ENCODE assay signal across 11 mouse cellular contexts in the genomic region with DNA sequence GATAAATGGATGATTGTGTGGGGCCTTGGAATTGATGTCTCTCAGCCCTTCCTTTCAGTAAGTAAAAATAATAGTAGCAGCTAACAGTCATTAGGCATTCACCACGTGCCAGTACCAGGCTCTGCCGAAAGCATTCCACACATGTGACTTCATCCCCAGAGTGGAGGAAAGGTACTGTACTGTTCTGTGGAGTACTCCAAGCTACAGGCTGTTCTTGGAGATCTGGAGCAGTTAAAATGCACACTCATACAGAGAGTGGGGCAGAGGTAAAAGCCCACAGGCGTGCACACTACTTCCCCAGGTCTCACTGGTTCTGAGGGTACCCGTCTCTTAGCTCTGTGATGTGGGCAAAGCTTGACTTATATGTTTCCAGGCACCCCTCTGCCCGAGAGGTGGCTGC. TPM values are rescaled to one million over a fixed set of nuclear protein-coding genes. Genes with fewer than 3 reads are reported as not detected.
DNase-seq lines count a peak whose midpoint lies in the region; ATAC-seq and TF ChIP-seq lines count a peak whose summit lies in the region.
"Had no signal": no experiment of that assay in that cellular context is flagged by ENCODE, and none has a peak within 500 bp of the region (broad histone marks: within the 10 kb centered on the region; RNA-seq: fewer than 3 reads in every experiment).

No protein-coding gene starts in this region.

- peaks cover 9 to 57% of the 10 kb centered on the region in 2 experiments for H3K36me3 ChIP-seq in CH12.LX (replicated peaks in 1 of 2; ENCODE audit: control insufficient read depth in 1 of 2, insufficient read depth in 1 of 2, low read length in 1 of 2)
- no peaks in the 10 kb centered on the region for H3K36me3 ChIP-seq in heart, postnatal 0 days (replicated peaks; ENCODE audit: control insufficient read depth, insufficient read depth, low read length)

- intact Hi-C loops in heart, postnatal 25 days (cut with DNase I), result no loop called here

- dilution Hi-C loops in CH12.LX (cut with MboI; ENCODE audit: extremely low pct_ligation_motif_present, extremely low pct_unique_long_range_greater_than_20kb, low sequenced_read_pairs), result no loop called here

- peak; percentile 58 for TF ChIP-seq EP300 in CH12.LX (IDR thresholded peaks at IDR 0.05; ENCODE audit: low read length)
- no peak for TF ChIP-seq EP300 in heart, postnatal 0 days (IDR thresholded peaks at IDR 0.05; ENCODE audit: low read depth)

- 49% methylated on average over 5 of the region's 5 CpGs for WGBS in heart, postnatal 0 days

- peak overlapping the region; percentile 42 for H3K4me2 ChIP-seq in CH12.LX (ENCODE audit: insufficient read depth, low read depth, poor library complexity, severe bottlenecking)
- H3K4me2 ChIP-seq in heart, postnatal 0 days (ENCODE audit: low read depth, low read length), result no peak overlapping the region

- ATAC-seq in heart, postnatal 0 days (ENCODE audit: insufficient read depth, low read depth), result no peak
- ATAC-seq: midbrain, embryonic 16.5 days had no signal

- H3K27ac ChIP-seq in CH12.LX (ENCODE audit: insufficient read depth, low read depth), result peak overlapping the region; percentile 98
- peak overlapping the region; percentile 51 for H3K27ac ChIP-seq in heart, postnatal 0 days (ENCODE audit: low read depth)

- no peak for TF ChIP-seq CTCF in CH12.LX (conservative IDR thresholded peaks at IDR 0.05 in 1 of 2, IDR thresholded peaks at IDR 0.05 in 1 of 2; ENCODE audit: low read depth in 2 of 2, low read length in 2 of 2)
- no peak for TF ChIP-seq CTCF in heart, postnatal 0 days (IDR thresholded peaks at IDR 0.05; ENCODE audit: low read depth)

- H3K4me3 ChIP-seq in CH12.LX (replicated peaks in 1 of 3; ENCODE audit: low read depth in 2 of 3, low read length in 2 of 3, poor library complexity in 1 of 3), result no peak overlapping the region
- no peak overlapping the region for H3K4me3 ChIP-seq in heart, postnatal 0 days (ENCODE audit: low read depth, low read length)

- no peak for TF ChIP-seq POLR2A in CH12.LX (IDR thresholded peaks at IDR 0.05; ENCODE audit: low read depth, low read length)

- H3K27me3 ChIP-seq in CH12.LX (replicated peaks), result no peaks in the 10 kb centered on the region
- H3K27me3 ChIP-seq in heart, postnatal 0 days (ENCODE audit: control insufficient read depth, insufficient read depth, low read length), result no peaks in the 10 kb centered on the region

- H3K4me1 ChIP-seq in CH12.LX (ENCODE audit: control insufficient read depth in 1 of 2, insufficient read depth in 2 of 2), result peaks cover 72 to 95% of the 10 kb centered on the region in 2 experiments
- peaks cover 64% of the 10 kb centered on the region for H3K4me1 ChIP-seq in heart, postnatal 0 days (ENCODE audit: control insufficient read depth, insufficient read depth)

- in situ Hi-C loops in CH12.LX (cut with MboI; ENCODE audit: low pct_ligation_motif_present, low pct_unique_long_range_greater_than_20kb, low sequenced_read_pairs), result loop anchor here (5.0 kb wide), 1 partner anchor 44 kb away; no protein-coding TSS in a partner anchor

- H3K9me3 ChIP-seq in CH12.LX (replicated peaks; ENCODE audit: low read length), result no peaks in the 10 kb centered on the region
- H3K9me3 ChIP-seq in heart, postnatal 0 days (replicated peaks; ENCODE audit: control insufficient read depth, low read length), result no peaks in the 10 kb centered on the region
- H3K9me3 ChIP-seq: G1E had no signal

- TF ChIP-seq RAD21 in CH12.LX (IDR thresholded peaks at IDR 0.05; ENCODE audit: low read depth, low read length), result no peak

- H3K9ac ChIP-seq in CH12.LX (ENCODE audit: insufficient read depth, low read depth), result peak overlapping the region; percentile 24
- no peak overlapping the region for H3K9ac ChIP-seq in heart, postnatal 0 days (replicated peaks; ENCODE audit: low read depth, low read length)

- H3K79me2 ChIP-seq in CH12.LX (replicated peaks; ENCODE audit: control insufficient read depth, extremely low read depth, insufficient read depth, poor library complexity, severe bottlenecking), result peaks cover 75% of the 10 kb centered on the region

- DNase-seq in heart, adult 11 months, result peak; percentile 94
- no peak for DNase-seq in heart, postnatal 25 days (ENCODE audit: low spot score)
- peak; percentile 56 for DNase-seq in lung, postnatal 36 days
- DNase-seq in lung, postnatal 14 days, result no peak
- DNase-seq in CH12.LX (ENCODE audit: extremely low read depth), result no peak
- DNase-seq in heart, postnatal 0 days (ENCODE audit: low spot score), result peak; percentile 41
- DNase-seq in cerebellum, postnatal 14 days, result no peak
- no peak for DNase-seq in ovary, postnatal 10 days (ENCODE audit: low spot score)
- DNase-seq: gastrocnemius, postnatal 10 days had no signal

TF ChIP-seq in CH12.LX, 34 proteins besides CTCF, POLR2A, EP300 and RAD21:
- TF ChIP-seq IRF4 (IDR thresholded peaks at IDR 0.05; ENCODE audit: low read depth, low read length), result peak; percentile 82
- TF ChIP-seq JUND (conservative IDR thresholded peaks at IDR 0.05; ENCODE audit: low read depth, low read length), result 0 out of 2 replicates have a peak, but pooled peaks have one; percentile 29
- TF ChIP-seq CHD1 (IDR thresholded peaks at IDR 0.05; ENCODE audit: low read depth, low read length), result no peak
- TF ChIP-seq BHLHE40 (IDR thresholded peaks at IDR 0.05; ENCODE audit: low read depth, low read length), result peak; percentile 85
- 0 out of 2 replicates have a peak, but pooled peaks have one; percentile 26 for TF ChIP-seq NELFE (IDR thresholded peaks at IDR 0.05; ENCODE audit: low read depth, low read length)
- no peak for TF ChIP-seq KAT2A (IDR thresholded peaks at IDR 0.05; ENCODE audit: insufficient replicate concordance, low read length)
- TF ChIP-seq JUN (IDR thresholded peaks at IDR 0.05; ENCODE audit: insufficient read depth, low read depth, low read length), result peak; percentile 38; the same call in 1 of the 2 replicates
- TF ChIP-seq MYC (IDR thresholded peaks at IDR 0.05; ENCODE audit: low read depth, low read length), result peak; percentile 69
- TF ChIP-seq ETS1 (conservative IDR thresholded peaks at IDR 0.05; ENCODE audit: low read depth, low read length), result 0 out of 2 replicates have a peak, but pooled peaks have one; percentile 36
- no peak for TF ChIP-seq MXI1 (IDR thresholded peaks at IDR 0.05; ENCODE audit: low read depth, low read length)
- TF ChIP-seq ELF1 (IDR thresholded peaks at IDR 0.05; ENCODE audit: low read depth, low read length), result no peak
- TF ChIP-seq GABPA (IDR thresholded peaks at IDR 0.05; ENCODE audit: insufficient replicate concordance, low read depth, low read length), result no peak
- peak; percentile 81 for TF ChIP-seq MAX (IDR thresholded peaks at IDR 0.05; ENCODE audit: low read length)
- no peak for TF ChIP-seq NRF1 (IDR thresholded peaks at IDR 0.05; ENCODE audit: low read depth, low read length)
- TF ChIP-seq TCF12 (IDR thresholded peaks at IDR 0.05; ENCODE audit: low read depth, low read length), result peak; percentile 16; the same call in 1 of the 2 replicates

RNA-seq across cellular contexts. Expression of a gene that starts 8.7 kb away (rescaled TPM):
- 10 to 100 TPM; 85.1 to 94.1 TPM for total RNA-seq in heart, postnatal 25 days (2021)
- total RNA-seq in CH12.LX (2012; rRNA removed) (149 and 185 TPM in 2 replicates), CH12.LX (2014; rRNA removed) (84.0 and 86.5 TPM in 2 replicates)
- 143 and 170 TPM in 2 replicates for polyA plus RNA-seq in CH12.LX (2012; ENCODE audit: insufficient read length, low read depth)
- 47.6 and 64.0 TPM in 2 replicates for total RNA-seq in heart, postnatal 0 days (2014; rRNA removed; ENCODE audit: low replicate concordance)
- polyA plus RNA-seq in heart, postnatal 0 days (2015; fragmentation: Nextera tagmentation; extraction: Ambion mirVana), result 6.7 and 9.0 TPM in 2 replicates

Comparison
In these comparisons a context has a peak if more than half of its experiments do, and no peak if none do; other contexts are left out.
1. DNase-seq: peak in heart, adult 11 months (single experiment), lung, postnatal 36 days (single experiment) and heart, postnatal 0 days (single experiment); none in heart, postnatal 25 days (single experiment), lung, postnatal 14 days (single experiment), CH12.LX (single experiment), cerebellum, postnatal 14 days (0 of 2) and ovary, postnatal 10 days (single experiment).